Mouse (Mus musculus) lung, postnatal 10 days (tissue): Measurements from ENCODE around the gene Dph2.

Source experiments
- DNase-seq: peaks from one replicate; pipeline ENCODE4 v3.0.0; 2021

Gene Dph2

GRCm38 (mm10) chr4:117891738-117892161 lies at the start of gene Dph2:
TSS of gene Dph2 (minus strand) at chr4:117892032.
- DNase-seq: peak; percentile 91

GRCm38 (mm10) chr4:117936964-117937363 lies 45.1 kb upstream of the Dph2 start:
- DNase-seq: no peak

GRCm38 (mm10) chr4:117934081-117934480 lies 42.2 kb upstream of the Dph2 start:
- DNase-seq: no peak

GRCm38 (mm10) chr4:117933248-117933647 lies 41.4 kb upstream of the Dph2 start:
- DNase-seq: peak; percentile 62

GRCm38 (mm10) chr4:117929391-117929881 lies 37.6 kb upstream of the Dph2 start, which contains the start of gene Artn:
TSS of gene Artn (minus strand) at chr4:117929763.
- DNase-seq: peak; percentile 60

- DNase-seq: peak; percentile 81
These were observed 36.9 kb upstream of the Dph2 start for GRCm38 (mm10) chr4:117928699-117929241.

- peak; percentile 40 for DNase-seq
These were observed 36.4 kb upstream of the Dph2 start for GRCm38 (mm10) chr4:117928234-117928633.

- DNase-seq: peak; percentile 44
These were observed 35.0 kb upstream of the Dph2 start for GRCm38 (mm10) chr4:117926545-117927482.

- DNase-seq: peak; percentile 39
These were observed 33.1 kb upstream of the Dph2 start for GRCm38 (mm10) chr4:117924916-117925315.

GRCm38 (mm10) chr4:117923450-117923849 lies 31.6 kb upstream of the Dph2 start:
- no peak for DNase-seq

- no peak for DNase-seq
These were observed 29.5 kb upstream of the Dph2 start for GRCm38 (mm10) chr4:117921358-117921757.

GRCm38 (mm10) chr4:117918762-117919161 lies 26.9 kb upstream of the Dph2 start:
- DNase-seq: no peak

GRCm38 (mm10) chr4:117918261-117918660 lies 26.4 kb upstream of the Dph2 start:
- DNase-seq: no peak

GRCm38 (mm10) chr4:117917847-117918246 lies 26.0 kb upstream of the Dph2 start:
- no peak for DNase-seq

- no peak for DNase-seq
These were observed 25.6 kb upstream of the Dph2 start for GRCm38 (mm10) chr4:117917402-117917801.

- DNase-seq: no peak
These were observed 24.6 kb upstream of the Dph2 start for GRCm38 (mm10) chr4:117916386-117916785.

- no peak for DNase-seq
These were observed 23.8 kb upstream of the Dph2 start for GRCm38 (mm10) chr4:117915489-117916105.

GRCm38 (mm10) chr4:117914591-117915442 lies 23.0 kb upstream of the Dph2 start, which contains the start of gene Ipo13:
TSS of gene Ipo13 (minus strand) at chr4:117914999.
- peak; percentile 95 for DNase-seq

- no peak for DNase-seq
These were observed 22.2 kb upstream of the Dph2 start for GRCm38 (mm10) chr4:117914031-117914430.

- peak; percentile 58 for DNase-seq
These were observed 21.6 kb upstream of the Dph2 start for GRCm38 (mm10) chr4:117913421-117913820.

GRCm38 (mm10) chr4:117912685-117913273 lies 20.9 kb upstream of the Dph2 start:
- DNase-seq: no peak

GRCm38 (mm10) chr4:117912131-117912561 lies 20.3 kb upstream of the Dph2 start:
- no peak for DNase-seq
